In the genomic region with DNA sequence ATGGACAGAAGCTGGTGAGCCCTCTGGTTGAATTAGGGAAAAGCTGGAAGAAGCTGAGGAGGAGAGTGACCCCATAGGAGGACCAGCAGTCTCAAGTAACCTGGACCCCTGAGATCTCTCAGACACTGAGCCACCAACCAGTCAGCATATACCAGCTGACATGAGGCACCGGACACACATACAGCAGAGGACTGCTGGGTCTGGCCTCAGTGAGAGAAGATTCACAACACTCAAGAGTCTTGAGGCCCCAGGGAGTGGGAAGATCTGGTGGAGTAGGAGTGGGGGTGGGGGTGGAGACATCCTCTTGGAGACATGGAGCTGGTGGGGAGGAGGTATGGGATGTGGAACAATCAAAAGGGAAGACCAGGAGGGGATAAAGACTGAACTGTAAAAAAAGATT, we compare ENCODE assay signal across 17 mouse cellular contexts.
"Had no signal": no experiment of that assay in that cellular context is flagged by ENCODE, and none has a peak within 500 bp of the region (broad histone marks: within the 10 kb centered on the region; RNA-seq: fewer than 3 reads in every experiment).

No protein-coding gene starts in this region.

- H3K4me2 ChIP-seq: lung, embryonic 14.5 days; neural tube, embryonic 13.5 days; neural tube, embryonic 15.5 days had no signal

- H3K4me3 ChIP-seq: midbrain, embryonic 10.5 days; myocyte; neural tube, embryonic 13.5 days; neural tube, embryonic 15.5 days had no signal

- H3K9ac ChIP-seq: lung, embryonic 14.5 days; neural tube, embryonic 13.5 days; neural tube, embryonic 15.5 days had no signal

- H3K27me3 ChIP-seq: neural tube, embryonic 13.5 days; neural tube, embryonic 15.5 days had no signal

- H3K36me3 ChIP-seq: midbrain, embryonic 10.5 days; neural tube, embryonic 13.5 days; neural tube, embryonic 15.5 days had no signal

- H3K9me3 ChIP-seq: midbrain, embryonic 10.5 days; neural tube, embryonic 13.5 days; neural tube, embryonic 15.5 days had no signal

- ATAC-seq: midbrain, embryonic 16.5 days had no signal

- DNase-seq: lung, adult 18-20 months; lung, embryonic 14.5 days; lung, postnatal 10 days; lung, postnatal 4 days; retina, postnatal 1 day; right cerebral cortex, adult 18-20 months; right cerebral cortex, postnatal 25 days; right cerebral cortex, postnatal 4 days; spleen, adult 18-20 months; thymus, adult 18-20 months; thymus, postnatal 14 days; thymus, postnatal 36 days had no signal

- H3K4me1 ChIP-seq: midbrain, embryonic 10.5 days; neural tube, embryonic 13.5 days; neural tube, embryonic 15.5 days had no signal

- H3K27ac ChIP-seq: midbrain, embryonic 10.5 days; neural tube, embryonic 13.5 days; neural tube, embryonic 15.5 days had no signal
